In genomic region chr1:170371191-170371792, GRCm38 (mm10) we compare ENCODE assay signal across 26 mouse cellular contexts.
DNase-seq lines count a peak whose midpoint lies in the region; ATAC-seq and TF ChIP-seq lines count a peak whose summit lies in the region.
"Had no signal": no experiment of that assay in that cellular context is flagged by ENCODE, and none has a peak within 500 bp of the region (broad histone marks: within the 10 kb centered on the region; RNA-seq: fewer than 3 reads in every experiment).

No protein-coding gene starts in this region.

- peaks cover 26% of the 10 kb centered on the region for H3K4me1 ChIP-seq in heart, embryonic 12.5 days (replicated peaks)
- H3K4me1 ChIP-seq in heart, postnatal 0 days (ENCODE audit: control insufficient read depth, insufficient read depth): peaks cover 21% of the 10 kb centered on the region
- H3K4me1 ChIP-seq in cortical plate, adult 2 months (ENCODE audit: control insufficient read depth, insufficient read depth, low read length): peaks cover 8% of the 10 kb centered on the region
- H3K4me1 ChIP-seq: embryonic facial prominence, embryonic 10.5 days; embryonic facial prominence, embryonic 15.5 days; liver, embryonic 12.5 days; stomach, embryonic 15.5 days had no signal

- no peak for TF ChIP-seq CTCF in heart, postnatal 0 days (IDR thresholded peaks at IDR 0.05; ENCODE audit: low read depth)
- TF ChIP-seq CTCF in cortical plate, adult 2 months (IDR thresholded peaks at IDR 0.05; ENCODE audit: extremely low read depth, insufficient read depth, low read length): no peak

- no peaks in the 10 kb centered on the region for H3K27me3 ChIP-seq in heart, embryonic 12.5 days (replicated peaks)
- no peaks in the 10 kb centered on the region for H3K27me3 ChIP-seq in heart, postnatal 0 days (ENCODE audit: control insufficient read depth, insufficient read depth, low read length)
- H3K27me3 ChIP-seq: embryonic facial prominence, embryonic 15.5 days; forebrain, embryonic 12.5 days; hindbrain, embryonic 13.5 days; liver, embryonic 12.5 days; stomach, embryonic 15.5 days had no signal

- intact Hi-C loops in heart, postnatal 10 days (cut with DNase I): no loop called here
- intact Hi-C loops in heart, postnatal 25 days (cut with DNase I): no loop called here

- WGBS in heart, embryonic 12.5 days: 48% methylated on average over 4 of the region's 4 CpGs
- 36% methylated on average over 4 of the region's 4 CpGs for WGBS in heart, postnatal 0 days

- TF ChIP-seq POLR2A in cortical plate, adult 2 months (IDR thresholded peaks at IDR 0.05; ENCODE audit: extremely low read depth, insufficient read depth, low read length): no peak

- no peaks in the 10 kb centered on the region for H3K36me3 ChIP-seq in heart, embryonic 12.5 days
- H3K36me3 ChIP-seq in heart, postnatal 0 days (replicated peaks; ENCODE audit: control insufficient read depth, insufficient read depth, low read length): no peaks in the 10 kb centered on the region
- H3K36me3 ChIP-seq: embryonic facial prominence, embryonic 10.5 days; embryonic facial prominence, embryonic 15.5 days; forebrain, embryonic 12.5 days; hindbrain, embryonic 13.5 days; liver, embryonic 12.5 days; stomach, embryonic 15.5 days had no signal

- H3K4me2 ChIP-seq in heart, embryonic 12.5 days: no peak overlapping the region
- H3K4me2 ChIP-seq in heart, postnatal 0 days (ENCODE audit: low read depth, low read length): no peak overlapping the region
- H3K4me2 ChIP-seq: embryonic facial prominence, embryonic 15.5 days; forebrain, embryonic 12.5 days; hindbrain, embryonic 13.5 days; liver, embryonic 12.5 days; stomach, embryonic 15.5 days had no signal

- no peak for ATAC-seq in heart, embryonic 12.5 days (ENCODE audit: insufficient number of reproducible peaks, low FRiP score)
- ATAC-seq in heart, postnatal 0 days (ENCODE audit: insufficient read depth, low read depth): no peak
- peak; percentile 42 for ATAC-seq in megakaryocyte progenitor cell, adult 5-6 weeks (replicated peaks; ENCODE audit: poor library complexity)
- ATAC-seq: CD4-positive, CD25-positive, alpha-beta regulatory T cell, adult 4 months; forebrain, postnatal 0 days; intestine, embryonic 16.5 days; liver, embryonic 12.5 days; liver, postnatal 0 days had no signal

- H3K9me3 ChIP-seq in heart, embryonic 12.5 days (replicated peaks): no peaks in the 10 kb centered on the region
- H3K9me3 ChIP-seq in heart, postnatal 0 days (replicated peaks; ENCODE audit: control insufficient read depth, low read length): no peaks in the 10 kb centered on the region
- H3K9me3 ChIP-seq: embryonic facial prominence, embryonic 10.5 days; embryonic facial prominence, embryonic 15.5 days; forebrain, embryonic 12.5 days; hindbrain, embryonic 13.5 days; liver, embryonic 12.5 days; stomach, embryonic 15.5 days had no signal

- peak overlapping the region; percentile 70 for H3K27ac ChIP-seq in heart, embryonic 12.5 days (ENCODE audit: poor library complexity, severe bottlenecking)
- H3K27ac ChIP-seq in heart, postnatal 0 days (ENCODE audit: low read depth): 0 out of 2 replicates have a peak overlapping the region, but pooled peaks have one; percentile 3
- H3K27ac ChIP-seq in cortical plate, adult 2 months (ENCODE audit: insufficient read depth, low read length): peak overlapping the region; percentile 70
- H3K27ac ChIP-seq: embryonic facial prominence, embryonic 10.5 days; embryonic facial prominence, embryonic 15.5 days; forebrain, embryonic 12.5 days; hindbrain, embryonic 13.5 days; liver, embryonic 12.5 days; stomach, embryonic 15.5 days had no signal

- no peak for DNase-seq in heart, postnatal 10 days
- DNase-seq in heart, postnatal 0 days (ENCODE audit: low spot score): no peak
- no peak for DNase-seq in heart, postnatal 25 days (ENCODE audit: low spot score)
- DNase-seq in layer of hippocampus, postnatal 36 days: no peak
- DNase-seq: adrenal gland, postnatal 14 days; cerebellum, adult 11 months; cerebellum, postnatal 10 days; forebrain, postnatal 0 days; kidney, adult 8-10 months; kidney, postnatal 10 days; left cerebral cortex, postnatal 4 days; liver, postnatal 0 days; lung, postnatal 36 days; midbrain, embryonic 14.5 days; right cerebral cortex, postnatal 25 days had no signal

- TF ChIP-seq EP300 in heart, postnatal 0 days (IDR thresholded peaks at IDR 0.05; ENCODE audit: low read depth): no peak

- no peak overlapping the region for H3K4me3 ChIP-seq in heart, embryonic 12.5 days
- H3K4me3 ChIP-seq in heart, postnatal 0 days (ENCODE audit: low read depth, low read length): no peak overlapping the region
- no peak overlapping the region for H3K4me3 ChIP-seq in cortical plate, adult 2 months (ENCODE audit: insufficient read depth, low read length)
- H3K4me3 ChIP-seq: embryonic facial prominence, embryonic 10.5 days; embryonic facial prominence, embryonic 15.5 days; forebrain, embryonic 12.5 days; hindbrain, embryonic 13.5 days; liver, embryonic 12.5 days; stomach, embryonic 15.5 days had no signal

- no peak overlapping the region; the same call in 1 of the 2 replicates for H3K9ac ChIP-seq in heart, embryonic 12.5 days
- no peak overlapping the region for H3K9ac ChIP-seq in heart, postnatal 0 days (replicated peaks; ENCODE audit: low read depth, low read length)
- H3K9ac ChIP-seq: embryonic facial prominence, embryonic 15.5 days; forebrain, embryonic 12.5 days; forebrain, postnatal 0 days; hindbrain, embryonic 13.5 days; liver, embryonic 12.5 days; liver, postnatal 0 days; stomach, embryonic 15.5 days had no signal

Comparison
In these comparisons a context has a peak if more than half of its experiments do, and no peak if none do; other contexts are left out.
1. H3K27ac ChIP-seq: peak in every context shown above with its lines; median percentile 70 in heart, embryonic 12.5 days; 70 in cortical plate, adult 2 months; 3 in heart, postnatal 0 days.